Mouse (Mus musculus) spleen, adult 12 weeks (tissue): ENCODE measurements around the gene Metap2.

Source experiments
- DNase-seq: peaks from one replicate; pipeline ENCODE4 v3.0.0; 2022; ENCODE audit warnings: low spot score

The Metap2 gene

DNA sequence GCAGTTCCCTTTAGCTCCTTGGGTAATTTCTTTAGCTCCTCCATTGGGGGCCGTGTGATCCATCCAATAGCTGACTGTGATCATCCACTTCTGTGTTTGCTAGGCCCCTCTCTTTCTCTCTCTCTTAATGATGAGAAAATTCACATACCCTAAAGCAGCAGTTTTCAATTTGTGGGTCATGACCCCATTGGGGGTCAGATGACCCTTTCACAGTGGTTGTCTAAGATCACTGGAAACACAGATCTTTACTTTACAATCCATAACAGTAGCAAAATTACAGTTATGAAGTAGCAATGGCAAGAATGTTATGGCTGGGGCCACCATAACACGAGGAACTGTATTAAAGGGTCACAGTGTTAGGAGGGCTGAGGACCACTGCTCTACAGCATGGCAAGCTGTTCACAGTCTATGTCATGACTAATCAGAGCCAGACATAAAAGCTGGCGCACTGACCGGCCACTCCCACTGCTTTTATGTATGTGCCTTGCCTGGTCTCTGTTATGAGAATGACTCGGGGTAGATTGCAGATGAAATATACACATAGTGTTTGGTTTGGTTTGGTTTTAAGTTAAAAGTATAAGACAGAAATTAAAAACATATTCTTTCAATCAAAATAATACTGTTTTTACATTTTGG lies 13.0 kb upstream of the Metap2 start:
- DNase-seq, result no peak

DNA sequence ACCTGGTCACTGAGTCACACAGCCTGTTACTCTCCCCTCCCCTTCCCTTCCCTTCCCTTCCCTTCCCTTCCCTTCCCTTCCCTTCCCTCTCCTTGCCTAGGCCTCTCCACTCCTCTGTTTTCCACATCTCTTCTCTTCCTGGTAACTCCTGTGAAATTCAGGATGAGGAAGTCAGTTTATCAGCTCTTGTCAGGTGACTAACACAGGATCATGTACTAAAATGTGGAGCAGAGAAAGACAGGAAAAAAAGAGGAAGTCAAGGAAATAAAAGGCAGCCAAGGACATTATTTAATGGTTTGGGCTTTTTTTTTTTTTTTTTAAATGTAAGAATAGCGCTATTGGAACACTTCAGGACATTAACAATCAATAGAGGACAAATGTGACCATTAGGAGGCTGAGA lies 12.1 kb upstream of the Metap2 start:
- DNase-seq, result no peak

- DNase-seq, result no peak
Observed at GRCm38 (mm10) chr10:93908540-93908939, 11.6 kb upstream of the Metap2 start.

GRCm38 (mm10) chr10:93907376-93907775 lies 10.5 kb upstream of the Metap2 start:
- no peak for DNase-seq

- DNase-seq, result no peak
Observed at GRCm38 (mm10) chr10:93899907-93900306, 3.0 kb upstream of the Metap2 start.

GRCm38 (mm10) chr10:93899303-93899702 lies 2.4 kb upstream of the Metap2 start:
- no peak for DNase-seq

GRCm38 (mm10) chr10:93892551-93892950 lies 4.3 kb downstream of the Metap2 start:
- no peak for DNase-seq

- peak; percentile 55 for DNase-seq
Observed at GRCm38 (mm10) chr10:93891031-93891430, 5.9 kb downstream of the Metap2 start.

DNA sequence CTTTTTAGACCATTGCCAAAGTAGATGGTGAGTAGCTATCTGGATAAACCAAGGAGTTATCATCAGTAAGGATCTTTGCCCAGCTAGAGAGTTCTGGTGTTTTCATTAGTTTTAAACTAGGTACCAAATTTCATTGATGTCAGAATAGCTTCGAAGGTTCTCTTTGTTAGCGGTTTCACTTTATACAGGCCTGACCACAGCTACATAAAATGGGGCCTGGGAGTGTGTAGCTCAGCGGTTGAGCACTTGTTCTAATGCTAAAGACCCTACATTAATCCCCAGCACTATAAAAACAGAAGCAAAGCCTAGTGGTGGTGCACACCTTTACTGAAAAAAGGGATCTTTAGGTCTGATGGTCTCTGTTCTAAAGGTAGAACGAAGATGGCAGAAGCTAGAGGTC lies 6.3 kb downstream of the Metap2 start:
- no peak for DNase-seq

- DNase-seq, result no peak
Observed at GRCm38 (mm10) chr10:93889976-93890375, 6.9 kb downstream of the Metap2 start.

GRCm38 (mm10) chr10:93889579-93889950 lies 7.3 kb downstream of the Metap2 start:
- DNase-seq, result peak; percentile 73

GRCm38 (mm10) chr10:93888935-93889578 lies 7.8 kb downstream of the Metap2 start:
- DNase-seq, result peak; percentile 53

DNA sequence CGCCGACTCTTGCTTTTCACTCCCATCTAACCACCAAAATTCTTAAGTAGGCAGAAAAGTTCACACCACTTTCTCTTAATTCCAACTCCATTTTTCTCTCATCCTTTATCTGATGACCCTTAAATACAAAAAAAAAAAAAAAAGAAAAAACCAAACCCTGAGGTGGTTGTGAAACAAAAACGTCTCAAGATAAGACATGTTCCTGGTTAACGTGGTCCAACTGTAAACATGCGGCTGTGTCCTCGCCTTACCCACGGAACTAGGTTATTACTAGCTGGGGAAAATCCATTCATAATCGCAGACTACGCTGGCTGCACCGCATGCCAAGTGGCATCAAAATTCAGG lies 8.3 kb downstream of the Metap2 start:
- DNase-seq, result no peak

- DNase-seq, result peak; percentile 68
Observed at GRCm38 (mm10) chr10:93885839-93886477, 10.9 kb downstream of the Metap2 start.

DNA sequence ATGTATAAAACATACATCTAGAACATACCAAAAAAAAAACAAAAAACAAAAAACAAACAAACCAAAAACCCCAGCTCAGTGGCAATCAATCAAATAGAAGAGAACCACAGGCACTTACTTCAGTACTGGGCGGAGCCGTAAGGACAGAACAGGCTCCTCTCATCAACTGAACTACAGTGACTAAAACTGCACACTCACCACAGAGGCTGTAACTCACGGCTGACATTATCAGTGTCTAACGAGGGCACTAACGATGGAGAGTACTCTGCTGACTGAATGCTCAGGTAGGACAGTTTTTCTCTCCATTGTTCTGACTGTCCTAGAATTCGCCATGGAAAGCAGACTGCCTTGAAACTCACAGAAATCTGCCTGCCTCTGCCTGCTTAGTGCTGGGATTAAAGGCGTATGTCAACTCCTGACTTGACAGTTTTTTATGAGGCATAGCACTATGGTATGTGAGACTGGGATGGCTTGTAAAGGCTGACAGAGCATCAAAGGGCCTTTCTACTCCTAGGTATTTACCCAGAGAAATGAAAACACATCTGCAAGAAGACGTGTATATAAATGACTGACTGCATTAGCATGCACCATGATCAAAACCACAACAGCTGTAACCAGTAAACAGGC lies 14.0 kb downstream of the Metap2 start:
- peak; percentile 40 for DNase-seq

DNA sequence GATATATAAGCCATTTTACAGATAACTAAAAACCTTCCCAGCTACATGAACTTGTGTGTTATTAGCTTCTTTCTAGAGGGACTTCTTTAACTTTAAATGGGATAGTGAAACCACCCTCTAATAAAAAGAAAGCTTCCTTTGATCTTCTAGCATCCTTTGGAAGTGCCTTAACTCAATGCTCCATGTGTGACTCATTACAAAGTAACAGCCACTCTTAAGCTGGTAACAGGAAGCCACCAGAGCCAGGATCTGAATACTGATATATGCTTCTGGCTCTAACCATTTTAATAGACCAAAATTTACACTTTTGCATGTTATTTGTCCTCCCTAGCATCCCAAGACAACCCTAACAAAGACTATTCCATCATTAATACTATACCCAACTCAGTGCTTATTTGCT lies 15.0 kb downstream of the Metap2 start:
- DNase-seq, result no peak

GRCm38 (mm10) chr10:93878732-93879131 lies 18.2 kb downstream of the Metap2 start:
- no peak for DNase-seq

DNA sequence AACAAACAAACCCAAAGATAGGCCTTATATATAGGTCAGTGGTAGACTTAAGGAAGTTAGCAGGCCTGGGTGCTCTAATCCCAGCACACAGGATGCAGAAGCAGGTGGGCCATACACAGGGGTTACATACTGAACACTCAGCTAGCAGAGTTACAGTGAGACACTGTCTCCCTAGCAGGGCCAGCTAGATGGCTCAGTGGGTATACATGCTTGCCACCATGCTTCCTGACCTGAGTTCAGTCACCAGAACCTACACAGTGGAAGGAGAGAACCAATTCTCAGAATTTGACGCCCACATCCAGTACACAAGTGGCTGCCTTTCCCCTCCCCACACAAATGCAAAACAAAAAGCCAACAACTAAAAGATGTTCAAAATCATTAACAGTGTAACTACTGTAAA lies 20.1 kb downstream of the Metap2 start:
- no peak for DNase-seq

- no peak for DNase-seq
Observed at GRCm38 (mm10) chr10:93868886-93869285, 28.0 kb downstream of the Metap2 start.

- no peak for DNase-seq
Observed at GRCm38 (mm10) chr10:93868401-93868800, 28.5 kb downstream of the Metap2 start.

- DNase-seq, result no peak
Observed at GRCm38 (mm10) chr10:93856095-93856494, 40.8 kb downstream of the Metap2 start.

DNA sequence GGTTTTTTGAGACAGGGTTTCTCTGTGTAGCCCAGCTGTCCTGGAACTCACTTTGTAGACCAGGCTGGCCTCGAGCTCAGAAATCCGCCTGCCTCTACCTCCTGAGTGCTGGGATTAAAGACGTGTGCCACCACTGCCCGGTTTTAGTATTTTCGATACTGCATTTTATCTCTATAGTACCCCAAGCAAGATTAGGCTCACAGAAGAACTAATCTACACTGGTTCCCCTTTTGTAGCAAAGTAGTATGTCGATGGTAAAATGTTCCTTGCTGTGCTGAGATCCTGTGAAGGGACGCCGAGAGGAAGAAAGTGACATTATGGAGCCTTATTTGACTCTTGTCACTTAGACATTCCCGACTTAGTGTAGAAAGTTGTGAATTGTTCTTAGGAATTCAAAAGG lies 41.8 kb downstream of the Metap2 start:
- no peak for DNase-seq

GRCm38 (mm10) chr10:93846706-93847105 lies 50.2 kb downstream of the Metap2 start:
- DNase-seq, result no peak
